Mouse (Mus musculus) intestine, embryonic 14.5 days (tissue): ENCODE measurements at regions not wholly inside any gene's neighbourhood (a gene's known extent, or its start where the extent isn't known, plus 50 kb on each side); places are given as distances from the start of the nearest gene placed in this dataset.

Experiments used
- ATAC-seq: fragments of 200-750 bp; cut with Nextera tagmentation; replicated peaks from 2 replicates; pipeline ENCODE4 v1.8.0; 2017; ENCODE audit warnings: low read depth, moderate number of reproducible peaks, moderate TSS enrichment, moderate library complexity; ENCODE audit not compliant: low FRiP score, low TSS enrichment
- DNase-seq: peaks from one replicate; pipeline ENCODE4 v3.0.0-alpha.2; 2018; ENCODE audit warnings: low spot score
- H3K27ac ChIP-seq: fragments of 300-500 bp; sonication (generic); 2 replicates; pipeline ENCODE4 v1.5.1; 2014; ENCODE audit warnings: low read depth, mild to moderate bottlenecking, control low read depth
- H3K27me3 ChIP-seq: fragments of 300-500 bp; sonication (generic); replicated peaks from 2 replicates; pipeline ENCODE4 v1.6.1; 2014; ENCODE audit warnings: low read length, control low read depth; ENCODE audit not compliant: control insufficient read depth, insufficient read depth
- H3K36me3 ChIP-seq: fragments of 300-500 bp; sonication (generic); 2 replicates; pipeline ENCODE4 v1.6.1; 2014; ENCODE audit warnings: low read length, control low read depth; ENCODE audit not compliant: control insufficient read depth, insufficient read depth
- H3K4me1 ChIP-seq: fragments of 300-500 bp; sonication (generic); replicated peaks from 2 replicates; pipeline ENCODE4 v1.6.1; 2014; ENCODE audit warnings: low read length, control low read depth, mixed read lengths; ENCODE audit not compliant: control insufficient read depth, insufficient read depth
- H3K4me2 ChIP-seq: fragments of 300-500 bp; sonication (generic); 2 replicates; pipeline ENCODE4 v1.6.1; 2014; ENCODE audit warnings: low read length
- H3K4me3 ChIP-seq: fragments of 300-500 bp; sonication (generic); 2 replicates; pipeline ENCODE4 v1.5.1; 2014; ENCODE audit warnings: low read depth, low read length, control low read depth, mixed read lengths
- H3K9ac ChIP-seq: fragments of 300-500 bp; sonication (generic); 2 replicates; pipeline ENCODE4 v1.6.1; 2014; ENCODE audit warnings: mild to moderate bottlenecking, low read length
- H3K9me3 ChIP-seq: fragments of 300-500 bp; sonication (generic); 2 replicates; pipeline ENCODE4 v1.6.1; 2016; ENCODE audit warnings: low read length, control low read depth; ENCODE audit not compliant: control insufficient read depth
- WGBS: fragments of 180-500 bp; shearing (Covaris S2); extraction: QIAGEN DNeasy Blood & Tissue Kit; methylation state at CpG from one replicate; pipeline ENCODE4 v1.1.7; 2014; 5-methylcytosine and 5-hydroxymethylcytosine counted together

DNA sequence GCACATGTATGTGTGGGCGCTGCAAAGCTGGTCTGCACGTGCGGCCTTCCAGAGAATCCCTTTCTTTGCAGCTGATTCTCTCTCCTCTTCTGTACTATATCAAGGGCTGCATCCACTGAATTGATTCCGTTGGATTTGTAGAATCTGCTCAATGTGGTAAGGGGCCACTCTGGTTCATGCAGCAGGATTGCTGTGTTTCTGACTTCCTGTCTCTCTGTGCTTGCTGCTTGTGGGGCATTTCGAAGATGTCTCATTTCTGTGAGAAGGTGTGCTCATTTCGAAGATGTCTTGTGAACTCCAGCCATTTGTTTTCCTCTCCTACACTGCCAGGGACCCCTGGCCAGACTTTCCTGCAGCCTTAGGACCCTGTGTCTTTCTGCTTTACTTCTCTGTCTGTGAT is 1215.9 kb upstream of the A1bg start:
- Histone ChIP-seq H3K4me2 (no peak overlapping the region), H3K27me3 (no peaks in the 10 kb centered on the region), H3K9ac (no peak overlapping the region), H3K4me3 (no peak overlapping the region), H3K4me1 (peaks cover 11% of the 10 kb centered on the region; the same call in 1 of the 2 replicates), H3K36me3 (no peaks in the 10 kb centered on the region), H3K9me3 (no peaks in the 10 kb centered on the region), H3K27ac (no peak overlapping the region)
- 78% methylated on average over 6 of the region's 6 CpGs for WGBS
- ATAC-seq (no peak), DNase-seq (no peak)

DNA sequence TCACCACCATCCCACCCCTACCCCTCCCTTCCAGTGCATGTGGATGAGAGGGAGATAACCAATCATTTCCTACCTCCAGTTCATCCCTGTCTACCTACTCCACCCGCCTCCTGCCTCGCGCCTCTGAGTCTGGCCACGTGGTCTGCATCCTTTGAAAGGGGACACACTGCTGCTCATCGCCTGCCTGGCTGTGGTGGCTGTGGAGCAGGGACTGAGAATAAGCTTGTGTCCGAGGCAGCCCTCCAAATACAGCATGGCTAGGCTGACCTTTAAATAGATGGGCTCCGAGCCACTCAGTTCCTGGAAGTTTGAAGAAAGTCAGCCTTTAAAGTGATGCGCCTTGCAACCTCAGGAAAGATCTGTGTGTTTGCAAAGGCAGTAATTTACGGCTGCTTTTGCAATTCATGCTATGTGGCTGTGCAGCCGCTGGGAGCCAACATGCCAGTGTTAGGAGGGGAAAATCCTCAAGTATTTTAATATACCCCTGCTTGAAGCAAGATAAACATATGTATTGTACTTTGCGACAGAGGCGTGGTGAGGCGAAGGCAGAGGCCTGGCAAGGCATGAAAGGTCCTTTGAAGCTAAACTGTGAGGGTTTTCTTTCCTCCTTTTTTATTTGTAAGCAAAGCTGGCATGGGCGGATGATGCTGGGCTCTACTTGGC is 1214.3 kb upstream of the A1bg start:
- DNase-seq (no peak), ATAC-seq (no peak)
- no peak overlapping the region for H3K9ac ChIP-seq
- peaks cover 19% of the 10 kb centered on the region for H3K4me1 ChIP-seq
- no peak overlapping the region for H3K4me2 ChIP-seq
- no peak overlapping the region for H3K27ac ChIP-seq
- H3K27me3 ChIP-seq = no peaks in the 10 kb centered on the region
- H3K9me3 ChIP-seq = no peaks in the 10 kb centered on the region
- no peak overlapping the region for H3K4me3 ChIP-seq
- 30% methylated on average over 14 of the region's 14 CpGs for WGBS
- H3K36me3 ChIP-seq = no peaks in the 10 kb centered on the region

- WGBS = 78% methylated on average over 8 of the region's 8 CpGs
- H3K36me3 ChIP-seq = no peaks in the 10 kb centered on the region
- no peak overlapping the region for H3K27ac ChIP-seq
- H3K4me2 ChIP-seq = no peak overlapping the region
- H3K9ac ChIP-seq = no peak overlapping the region
- H3K4me1 ChIP-seq = peaks cover 23% of the 10 kb centered on the region
- no peaks in the 10 kb centered on the region for H3K9me3 ChIP-seq
- no peak overlapping the region for H3K4me3 ChIP-seq
- no peaks in the 10 kb centered on the region for H3K27me3 ChIP-seq
- no peak for ATAC-seq
- no peak for DNase-seq
These were observed 1212.0 kb upstream of the A1bg start for GRCm38 (mm10) chr15:62134835-62135234.

GRCm38 (mm10) chr15:62134308-62134707 is 1211.5 kb upstream of the A1bg start:
- Histone ChIP-seq H3K4me1 (peaks cover 27% of the 10 kb centered on the region), H3K9me3 (no peaks in the 10 kb centered on the region), H3K4me2 (no peak overlapping the region), H3K4me3 (no peak overlapping the region), H3K36me3 (no peaks in the 10 kb centered on the region), H3K9ac (no peak overlapping the region), H3K27me3 (no peaks in the 10 kb centered on the region), H3K27ac (no peak overlapping the region)
- ATAC-seq (no peak), DNase-seq (no peak)
- WGBS = 95% methylated on average over 4 of the region's 4 CpGs

DNA sequence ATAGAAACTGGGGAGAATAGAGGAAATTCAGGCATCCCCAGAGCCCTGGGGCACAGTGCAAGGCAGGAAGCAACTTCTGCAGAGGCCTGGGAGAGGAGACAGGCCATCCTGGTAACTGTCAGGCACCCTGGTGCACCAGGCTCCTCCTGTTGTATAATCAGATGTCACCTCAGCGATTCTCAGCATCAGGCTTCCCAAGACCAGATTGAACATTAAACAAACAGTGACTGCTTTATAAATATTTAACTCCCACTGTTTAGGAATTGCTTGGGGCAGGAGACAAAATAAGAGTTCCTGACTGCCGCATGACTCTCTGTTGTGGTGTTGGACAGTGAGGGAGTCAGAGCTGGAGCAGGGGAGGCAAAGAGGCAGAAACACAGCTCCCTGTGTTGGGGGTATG is 1210.1 kb upstream of the A1bg start:
- peak overlapping the region; percentile 29; the same call in 1 of the 2 replicates for H3K27ac ChIP-seq
- WGBS = 21% methylated on average over 2 of the region's 2 CpGs
- H3K27me3 ChIP-seq = no peaks in the 10 kb centered on the region
- H3K36me3 ChIP-seq = no peaks in the 10 kb centered on the region
- H3K9me3 ChIP-seq = no peaks in the 10 kb centered on the region
- H3K4me1 ChIP-seq = peaks cover 37% of the 10 kb centered on the region
- no peak overlapping the region for H3K9ac ChIP-seq
- no peak for DNase-seq
- ATAC-seq = no peak
- H3K4me3 ChIP-seq = no peak overlapping the region
- H3K4me2 ChIP-seq = no peak overlapping the region

DNA sequence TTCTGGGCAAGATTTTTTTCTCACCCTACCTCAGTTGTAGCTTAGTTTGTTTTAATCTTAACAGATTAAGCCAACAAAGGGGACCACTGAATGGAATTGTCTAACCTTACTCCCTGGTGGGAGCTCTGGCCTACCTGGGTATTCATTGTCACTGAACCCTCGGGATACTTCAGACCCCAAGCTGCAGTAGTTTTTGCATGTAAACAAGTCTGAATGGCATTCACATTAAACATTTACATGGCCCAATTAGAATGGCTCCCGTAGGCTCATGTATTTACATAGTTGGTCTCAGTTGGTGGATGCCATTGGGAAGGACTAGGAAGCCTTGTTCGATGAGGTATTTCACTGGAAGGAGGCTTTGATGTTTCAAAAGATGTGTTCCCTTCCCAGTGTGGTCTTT is 1208.9 kb upstream of the A1bg start:
- Histone ChIP-seq H3K27ac (no peak overlapping the region), H3K9ac (no peak overlapping the region), H3K4me1 (peaks cover 34% of the 10 kb centered on the region), H3K4me2 (no peak overlapping the region), H3K4me3 (no peak overlapping the region), H3K27me3 (no peaks in the 10 kb centered on the region), H3K36me3 (no peaks in the 10 kb centered on the region), H3K9me3 (no peaks in the 10 kb centered on the region)
- ATAC-seq (no peak), DNase-seq (no peak)
- WGBS = 69% methylated on average over 3 of the region's 3 CpGs

DNA sequence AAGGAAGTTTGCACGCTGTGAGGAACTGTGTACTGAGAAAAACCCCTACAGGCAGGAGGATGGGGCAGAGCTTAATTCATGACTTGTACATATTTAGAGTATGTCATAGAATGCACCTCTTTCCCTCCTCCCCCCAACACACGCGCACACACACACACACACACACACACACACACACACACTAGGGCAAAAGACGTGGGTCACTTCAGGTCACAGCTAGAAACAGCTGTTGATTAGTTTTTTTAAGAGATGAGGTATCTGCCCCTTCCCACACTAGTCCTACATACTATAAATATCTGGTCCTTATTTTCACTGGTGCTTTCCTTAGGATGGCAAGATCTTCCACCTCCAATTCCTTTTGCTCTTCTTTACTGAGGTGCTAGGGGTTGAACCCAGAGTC is 1207.7 kb upstream of the A1bg start:
- no peak overlapping the region for H3K27ac ChIP-seq

GRCm38 (mm10) chr15:62128546-62129212 is 1205.9 kb upstream of the A1bg start:
- ATAC-seq = no peak
- Histone ChIP-seq H3K9ac (no peak overlapping the region), H3K4me2 (no peak overlapping the region; the same call in 1 of the 2 replicates), H3K27me3 (no peaks in the 10 kb centered on the region), H3K4me1 (peaks cover 34% of the 10 kb centered on the region), H3K4me3 (no peak overlapping the region), H3K36me3 (no peaks in the 10 kb centered on the region; the same call in 1 of the 2 replicates), H3K9me3 (no peaks in the 10 kb centered on the region), H3K27ac (peak overlapping the region; percentile 47; the same call in 1 of the 2 replicates)
- WGBS = 21% methylated on average over 11 of the region's 11 CpGs
- DNase-seq = no peak

More for the DNA sequence above, 1207.7 kb upstream of the A1bg start:
- Histone ChIP-seq H3K9me3 (no peaks in the 10 kb centered on the region), H3K9ac (no peak overlapping the region), H3K36me3 (no peaks in the 10 kb centered on the region), H3K27me3 (no peaks in the 10 kb centered on the region), H3K4me1 (peaks cover 34% of the 10 kb centered on the region), H3K4me2 (no peak overlapping the region), H3K4me3 (no peak overlapping the region)
- 68% methylated on average over 4 of the region's 4 CpGs for WGBS
- ATAC-seq (no peak), DNase-seq (no peak)
